Mouse (Mus musculus) B cell, adult 2 months (primary cell): ENCODE results near the gene Rnf186.

Experiments used
- DNase-seq, 2 experiments: peaks; one replicate each; pipeline ENCODE4 v3.0.0; 2022

The Rnf186 gene

DNA sequence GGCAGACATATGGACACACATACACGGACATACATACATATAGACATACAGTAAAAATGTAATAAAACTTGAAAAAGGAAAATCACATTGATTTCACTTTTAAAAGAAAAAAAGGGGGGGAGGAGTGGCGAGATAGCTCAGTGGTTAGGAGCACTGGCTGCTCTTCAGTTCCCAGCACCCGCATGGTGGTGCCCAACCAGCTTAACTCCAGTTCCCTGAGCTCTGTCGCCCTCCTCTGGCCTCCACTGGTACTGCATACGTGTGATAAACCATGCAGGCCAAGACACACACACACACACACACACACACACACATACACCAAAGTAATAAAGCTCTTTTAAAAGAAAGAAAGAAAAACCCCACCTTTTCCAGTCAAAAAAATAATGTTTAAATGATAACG lies 47.9 kb downstream of the Rnf186 start:
- DNase-seq, result peak; percentile 27 to 48
